Mouse (Mus musculus) neural tube, embryonic 11.5 days (tissue): ENCODE results near the gene Glce. TPM values are rescaled to one million over a fixed set of nuclear protein-coding genes. Genes with fewer than 3 reads are reported as not detected.

Experiments used
- ATAC-seq: fragments of 200-750 bp; cut with Nextera tagmentation; 2 replicates; pipeline ENCODE4 v1.8.0; 2017; ENCODE audit warnings: moderate number of reproducible peaks, mild to moderate bottlenecking, moderate TSS enrichment, moderate library complexity; ENCODE audit not compliant: insufficient read depth, low FRiP score, low TSS enrichment
- DNase-seq: peaks from one replicate; pipeline ENCODE4 v3.0.0-alpha.2; 2015; ENCODE audit warnings: low spot score
- H3K27ac ChIP-seq: fragments of 300-500 bp; sonication (generic); 2 replicates; pipeline ENCODE4 v1.5.1; 2014; ENCODE audit warnings: low read depth, mild to moderate bottlenecking, low read length
- H3K27me3 ChIP-seq: fragments of 300-500 bp; sonication (generic); 2 replicates; pipeline ENCODE4 v1.6.1; 2014; ENCODE audit warnings: mild to moderate bottlenecking, low read length, mixed read lengths; ENCODE audit not compliant: control insufficient read depth, insufficient read depth
- H3K36me3 ChIP-seq: fragments of 300-500 bp; sonication (generic); 2 replicates; pipeline ENCODE4 v1.6.1; 2014; ENCODE audit warnings: mild to moderate bottlenecking, low read length, moderate library complexity, mixed read lengths; ENCODE audit not compliant: control insufficient read depth, insufficient read depth
- H3K4me1 ChIP-seq: fragments of 300-500 bp; sonication (generic); 2 replicates; pipeline ENCODE4 v1.6.1; 2014; ENCODE audit warnings: low read length, mixed read lengths; ENCODE audit not compliant: control insufficient read depth, insufficient read depth
- H3K4me2 ChIP-seq: fragments of 300-500 bp; sonication (generic); 2 replicates; pipeline ENCODE4 v1.6.1; 2014; ENCODE audit warnings: low read depth, mild to moderate bottlenecking, moderate library complexity
- H3K4me3 ChIP-seq: fragments of 300-500 bp; sonication (generic); 2 replicates; pipeline ENCODE4 v1.5.1; 2014; ENCODE audit warnings: low read depth, low read length
- H3K9ac ChIP-seq: fragments of 300-500 bp; sonication (generic); 2 replicates; pipeline ENCODE4 v1.6.1; 2014; ENCODE audit warnings: mild to moderate bottlenecking, low read length
- H3K9me3 ChIP-seq: fragments of 300-500 bp; sonication (generic); 2 replicates; pipeline ENCODE4 v1.6.1; 2016; ENCODE audit warnings: low read length; ENCODE audit not compliant: control insufficient read depth
- WGBS: fragments of 180-500 bp; shearing (Covaris S2); extraction: QIAGEN DNeasy Blood & Tissue Kit; methylation state at CpG from one replicate; pipeline ENCODE4 v1.1.7; 2014; 5-methylcytosine and 5-hydroxymethylcytosine counted together
- polyA plus RNA-seq: library from polyadenylated mRNA; unstranded; fragments of >200 nt; fragmentation: Nextera tagmentation; extraction: Ambion mirVana; gene quantifications from 2 replicates; pipeline ENCODE4 v1.2.1, GENCODE M21; 2014

Gene Glce
- polyA plus RNA-seq, 1 experiment from 2014 or later, result 24.6 TPM

GRCm38 (mm10) chr9:62115826-62116225 lies 6.6 kb downstream of the Glce start:
- no peaks in the 10 kb centered on the region for H3K4me1 ChIP-seq
- H3K36me3 ChIP-seq, result no peaks in the 10 kb centered on the region
- H3K4me2 ChIP-seq, result no peak overlapping the region
- H3K27ac ChIP-seq, result no peak overlapping the region
- ATAC-seq, result no peak
- H3K4me3 ChIP-seq, result no peak overlapping the region
- 86% methylated on average over 3 of the region's 3 CpGs for WGBS
- no peaks in the 10 kb centered on the region for H3K27me3 ChIP-seq
- no peak overlapping the region for H3K9ac ChIP-seq
- H3K9me3 ChIP-seq, result no peaks in the 10 kb centered on the region
- no peak for DNase-seq

- Histone ChIP-seq H3K4me1 (no peaks in the 10 kb centered on the region), H3K4me3 (no peak overlapping the region), H3K27ac (no peak overlapping the region), H3K4me2 (no peak overlapping the region), H3K9ac (no peak overlapping the region), H3K27me3 (no peaks in the 10 kb centered on the region), H3K36me3 (no peaks in the 10 kb centered on the region), H3K9me3 (no peaks in the 10 kb centered on the region)
- 85% methylated on average over 1 of the region's 1 CpGs for WGBS
- DNase-seq, result no peak
- no peak for ATAC-seq
Observed at GRCm38 (mm10) chr9:62096603-62097002, 25.9 kb downstream of the Glce start.

GRCm38 (mm10) chr9:62091604-62092003 lies 30.9 kb downstream of the Glce start:
- Histone ChIP-seq H3K27ac (no peak overlapping the region), H3K4me3 (no peak overlapping the region), H3K9ac (no peak overlapping the region), H3K36me3 (no peaks in the 10 kb centered on the region), H3K9me3 (no peaks in the 10 kb centered on the region), H3K4me1 (no peaks in the 10 kb centered on the region), H3K4me2 (no peak overlapping the region), H3K27me3 (no peaks in the 10 kb centered on the region)
- ATAC-seq, result no peak
- no peak for DNase-seq
- WGBS, result 90% methylated on average over 5 of the region's 5 CpGs

GRCm38 (mm10) chr9:62085548-62085947 lies 36.9 kb downstream of the Glce start:
- no peaks in the 10 kb centered on the region for H3K36me3 ChIP-seq
- H3K4me2 ChIP-seq, result no peak overlapping the region
- no peaks in the 10 kb centered on the region for H3K27me3 ChIP-seq
- H3K4me3 ChIP-seq, result no peak overlapping the region
- WGBS, result 92% methylated on average over 2 of the region's 2 CpGs
- no peak for ATAC-seq
- H3K9ac ChIP-seq, result no peak overlapping the region
- no peaks in the 10 kb centered on the region for H3K4me1 ChIP-seq
- no peak overlapping the region for H3K27ac ChIP-seq
- no peak for DNase-seq
- no peaks in the 10 kb centered on the region for H3K9me3 ChIP-seq

GRCm38 (mm10) chr9:62084896-62085295 lies 37.6 kb downstream of the Glce start:
- ATAC-seq (no peak), DNase-seq (no peak)
- H3K4me2 ChIP-seq, result no peak overlapping the region
- H3K9ac ChIP-seq, result no peak overlapping the region
- H3K27me3 ChIP-seq, result no peaks in the 10 kb centered on the region
- no peaks in the 10 kb centered on the region for H3K9me3 ChIP-seq
- no peak overlapping the region for H3K4me3 ChIP-seq
- no peak overlapping the region for H3K27ac ChIP-seq
- WGBS, result 96% methylated on average over 4 of the region's 4 CpGs
- H3K4me1 ChIP-seq, result no peaks in the 10 kb centered on the region
- no peaks in the 10 kb centered on the region for H3K36me3 ChIP-seq

GRCm38 (mm10) chr9:62082986-62083385 lies 39.5 kb downstream of the Glce start:
- Histone ChIP-seq H3K9ac (no peak overlapping the region), H3K9me3 (no peaks in the 10 kb centered on the region), H3K36me3 (no peaks in the 10 kb centered on the region), H3K4me1 (no peaks in the 10 kb centered on the region), H3K4me2 (no peak overlapping the region), H3K27ac (no peak overlapping the region), H3K27me3 (no peaks in the 10 kb centered on the region), H3K4me3 (no peak overlapping the region)
- no peak for DNase-seq
- no peak for ATAC-seq
- WGBS, result 76% methylated on average over 2 of the region's 2 CpGs

GRCm38 (mm10) chr9:62081542-62081941 lies 40.9 kb downstream of the Glce start:
- H3K9me3 ChIP-seq, result no peaks in the 10 kb centered on the region
- no peak for DNase-seq
- H3K4me1 ChIP-seq, result no peaks in the 10 kb centered on the region
- no peak overlapping the region for H3K4me2 ChIP-seq
- no peaks in the 10 kb centered on the region for H3K36me3 ChIP-seq
- H3K4me3 ChIP-seq, result no peak overlapping the region
- no peak overlapping the region for H3K9ac ChIP-seq
- WGBS, result 65% methylated on average over 3 of the region's 3 CpGs
- no peak for ATAC-seq
- no peak overlapping the region for H3K27ac ChIP-seq
- H3K27me3 ChIP-seq, result no peaks in the 10 kb centered on the region

- ATAC-seq, result no peak
- no peak overlapping the region for H3K27ac ChIP-seq
Observed at GRCm38 (mm10) chr9:62080028-62080760, 42.3 kb downstream of the Glce start.

GRCm38 (mm10) chr9:62062234-62062633 lies 60.2 kb downstream of the Glce start:
- H3K4me3 ChIP-seq, result no peak overlapping the region
- no peaks in the 10 kb centered on the region for H3K4me1 ChIP-seq
- ATAC-seq, result no peak
- no peaks in the 10 kb centered on the region for H3K27me3 ChIP-seq
- H3K9ac ChIP-seq, result no peak overlapping the region
- H3K27ac ChIP-seq, result no peak overlapping the region
- no peaks in the 10 kb centered on the region for H3K9me3 ChIP-seq
- no peak overlapping the region for H3K4me2 ChIP-seq
- no peak for DNase-seq
- 94% methylated on average over 3 of the region's 3 CpGs for WGBS
- no peaks in the 10 kb centered on the region for H3K36me3 ChIP-seq

More at GRCm38 (mm10) chr9:62080028-62080760, 42.3 kb downstream of the Glce start:
- Histone ChIP-seq H3K9ac (no peak overlapping the region), H3K36me3 (no peaks in the 10 kb centered on the region), H3K27me3 (no peaks in the 10 kb centered on the region), H3K9me3 (no peaks in the 10 kb centered on the region), H3K4me2 (no peak overlapping the region), H3K4me3 (no peak overlapping the region), H3K4me1 (no peaks in the 10 kb centered on the region)
- DNase-seq, result no peak
